Mouse (Mus musculus): ENCODE results near the gene Ptcd1. TPM values are rescaled to one million over a fixed set of nuclear protein-coding genes. Genes with fewer than 3 reads are reported as not detected.
"Not testable (repeated sequence)": the region's sequence is repeated elsewhere in the genome, so short reads cannot be mapped to it uniquely, and the experiment has no call there.

Ptcd1 gene
- 10 to 100 TPM; 29.2 to 32.0 TPM for total RNA-seq (2021)
- long read RNA-seq, experiment 1, transcript Ptcd1-201 (9 exons, 3,087 nt): major isoform, 36 of 43 reads
- long read RNA-seq, experiment 1, partial matches to known transcripts: 4 of 43 reads
- long read RNA-seq, experiment 1, other reads (novel, unspliced or antisense): 3 of 43 reads
- long read RNA-seq, experiment 2, transcript Ptcd1-201 (9 exons, 3,087 nt): major isoform, 64 of 90 reads
- long read RNA-seq, experiment 2, partial matches to known transcripts: 8 of 90 reads
- long read RNA-seq, experiment 2, other reads (novel, unspliced or antisense): 18 of 90 reads

GRCm38 (mm10) chr5:145166536-145167305, at the start of gene Ptcd1, which contains the start of gene Cpsf4:
TSS of gene Ptcd1 (minus strand) at chr5:145167108.
TSS of gene Cpsf4 (plus strand) at chr5:145167213.
- DNase-seq (ENCODE audit: low spot score in 2 of 2): peak; percentile 93 to 97

DNA sequence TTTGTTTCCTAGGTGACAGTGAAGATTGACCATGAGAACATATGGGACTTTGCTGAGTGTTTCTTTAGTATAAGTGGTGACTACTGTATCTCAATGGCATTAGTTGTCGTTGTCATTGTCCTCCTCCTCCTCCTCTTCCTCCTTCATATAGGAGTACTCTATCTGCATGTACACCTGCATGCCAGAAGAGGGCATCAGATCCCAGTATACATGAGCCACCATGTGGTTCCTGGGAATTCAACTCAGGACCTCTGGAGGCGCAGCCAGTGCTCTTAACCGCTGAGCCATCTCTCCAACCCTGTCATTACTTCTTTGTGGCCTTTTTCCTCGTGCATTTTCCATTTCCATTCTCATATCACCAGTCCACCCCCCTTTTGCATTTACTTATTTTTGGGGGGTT, 47.8 kb upstream of the Ptcd1 start:
- no peak for DNase-seq (ENCODE audit: low spot score in 2 of 2)

- no peak for DNase-seq (ENCODE audit: low spot score in 2 of 2)
Observed at GRCm38 (mm10) chr5:145213505-145213904, 46.6 kb upstream of the Ptcd1 start.

- DNase-seq (ENCODE audit: low spot score in 2 of 2): no peak
Observed at GRCm38 (mm10) chr5:145212216-145212615, 45.3 kb upstream of the Ptcd1 start.

- DNase-seq (ENCODE audit: low spot score in 2 of 2): no peak
Observed at GRCm38 (mm10) chr5:145211340-145211739, 44.4 kb upstream of the Ptcd1 start.

GRCm38 (mm10) chr5:145208391-145208790, 41.5 kb upstream of the Ptcd1 start:
- not testable (repeated sequence) for DNase-seq (ENCODE audit: low spot score in 2 of 2)

GRCm38 (mm10) chr5:145207954-145208353, 41.0 kb upstream of the Ptcd1 start:
- no peak for DNase-seq (ENCODE audit: low spot score in 2 of 2)

GRCm38 (mm10) chr5:145207385-145207784, 40.5 kb upstream of the Ptcd1 start:
- no peak for DNase-seq (ENCODE audit: low spot score in 2 of 2)

GRCm38 (mm10) chr5:145205041-145205440, 38.1 kb upstream of the Ptcd1 start:
- DNase-seq (ENCODE audit: low spot score in 2 of 2): no peak

GRCm38 (mm10) chr5:145203936-145204691, 37.2 kb upstream of the Ptcd1 start, which contains the start of gene Zkscan5:
TSS of gene Zkscan5 (plus strand) at chr5:145204562.
- DNase-seq (ENCODE audit: low spot score in 2 of 2): peak; percentile 83 to 93

- DNase-seq (ENCODE audit: low spot score in 2 of 2): no peak
Observed at GRCm38 (mm10) chr5:145202446-145202845, 35.5 kb upstream of the Ptcd1 start.

DNA sequence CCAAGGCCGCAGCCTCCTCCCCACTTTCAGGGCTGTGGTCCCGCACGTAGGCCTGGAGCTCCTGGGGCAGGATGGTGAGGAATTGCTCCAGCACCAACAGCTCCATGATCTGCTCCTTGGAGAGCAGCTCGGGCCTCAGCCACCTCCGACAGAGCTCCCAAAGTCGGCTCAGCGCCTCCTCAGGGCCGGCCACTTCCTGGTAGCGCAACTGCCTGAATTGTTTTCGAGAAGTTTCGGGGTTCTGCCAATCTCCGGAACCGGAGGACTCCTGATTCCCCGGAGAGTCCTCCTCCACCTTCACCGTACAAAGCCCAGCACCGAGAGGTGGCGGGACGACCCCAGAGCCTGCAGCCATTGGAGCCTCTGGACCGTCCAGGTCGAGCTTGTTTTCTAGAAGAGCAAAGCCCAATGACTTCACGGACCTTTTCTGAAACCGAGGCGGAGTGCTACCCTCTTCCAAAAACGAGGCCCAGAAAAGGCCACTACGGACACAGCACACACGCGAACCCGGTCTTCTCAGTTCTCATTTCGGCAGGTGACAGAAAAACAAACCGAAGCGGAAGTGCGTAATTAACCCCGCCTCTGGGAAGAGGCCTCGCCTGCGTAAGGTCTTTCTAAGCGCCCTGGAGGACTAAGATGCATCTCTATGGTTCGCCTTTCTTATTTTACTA, 34.5 kb upstream of the Ptcd1 start, which contains the start of gene Zkscan14:
TSS of gene Zkscan14 (minus strand) at position 548 of the 671 bp plus-strand sequence.
- DNase-seq (ENCODE audit: low spot score in 2 of 2): peak; percentile 24 to 43

DNA sequence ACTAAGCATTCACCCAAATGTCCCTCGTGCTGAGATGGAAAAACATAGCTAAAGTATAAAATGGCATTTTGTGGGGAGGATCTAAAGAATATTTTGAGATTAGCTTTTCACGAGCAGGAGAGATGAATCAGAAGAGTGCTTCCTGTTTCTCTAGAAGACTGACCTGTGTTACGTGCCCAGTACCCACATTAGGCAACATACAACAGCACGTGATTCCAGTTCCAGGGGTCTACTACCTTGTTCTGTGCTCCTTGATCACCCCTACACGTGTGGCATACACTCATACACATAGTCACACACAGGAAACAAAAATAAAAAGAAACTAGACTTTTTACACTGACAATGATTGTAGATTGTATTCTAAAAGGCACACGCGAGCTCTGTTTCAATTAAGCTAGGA, 33.5 kb upstream of the Ptcd1 start:
- DNase-seq (ENCODE audit: low spot score in 2 of 2): no peak

DNA sequence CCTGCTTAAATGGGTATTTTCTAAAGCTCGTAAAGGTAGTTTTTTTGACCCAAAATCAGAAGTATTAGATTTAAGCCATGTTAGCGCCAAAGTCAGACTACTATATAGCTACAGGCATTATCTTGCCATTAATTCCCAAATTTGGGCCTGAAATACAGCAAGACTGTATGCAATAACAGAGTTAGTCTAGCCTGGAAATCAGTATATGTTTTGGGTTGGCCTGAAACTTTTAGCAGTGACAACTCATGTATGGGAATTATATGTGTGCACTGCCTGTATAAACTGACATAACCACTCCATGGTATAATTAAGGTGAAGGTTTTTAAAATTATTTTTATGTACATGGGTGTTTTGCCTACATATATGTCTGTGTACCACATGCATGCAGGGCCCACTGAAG, 25.1 kb upstream of the Ptcd1 start, which contains the start of gene Atp5j2:
TSS of gene Atp5j2 (minus strand) at position 101 of the 400 bp plus-strand sequence.
- DNase-seq (ENCODE audit: low spot score in 2 of 2): no peak

DNA sequence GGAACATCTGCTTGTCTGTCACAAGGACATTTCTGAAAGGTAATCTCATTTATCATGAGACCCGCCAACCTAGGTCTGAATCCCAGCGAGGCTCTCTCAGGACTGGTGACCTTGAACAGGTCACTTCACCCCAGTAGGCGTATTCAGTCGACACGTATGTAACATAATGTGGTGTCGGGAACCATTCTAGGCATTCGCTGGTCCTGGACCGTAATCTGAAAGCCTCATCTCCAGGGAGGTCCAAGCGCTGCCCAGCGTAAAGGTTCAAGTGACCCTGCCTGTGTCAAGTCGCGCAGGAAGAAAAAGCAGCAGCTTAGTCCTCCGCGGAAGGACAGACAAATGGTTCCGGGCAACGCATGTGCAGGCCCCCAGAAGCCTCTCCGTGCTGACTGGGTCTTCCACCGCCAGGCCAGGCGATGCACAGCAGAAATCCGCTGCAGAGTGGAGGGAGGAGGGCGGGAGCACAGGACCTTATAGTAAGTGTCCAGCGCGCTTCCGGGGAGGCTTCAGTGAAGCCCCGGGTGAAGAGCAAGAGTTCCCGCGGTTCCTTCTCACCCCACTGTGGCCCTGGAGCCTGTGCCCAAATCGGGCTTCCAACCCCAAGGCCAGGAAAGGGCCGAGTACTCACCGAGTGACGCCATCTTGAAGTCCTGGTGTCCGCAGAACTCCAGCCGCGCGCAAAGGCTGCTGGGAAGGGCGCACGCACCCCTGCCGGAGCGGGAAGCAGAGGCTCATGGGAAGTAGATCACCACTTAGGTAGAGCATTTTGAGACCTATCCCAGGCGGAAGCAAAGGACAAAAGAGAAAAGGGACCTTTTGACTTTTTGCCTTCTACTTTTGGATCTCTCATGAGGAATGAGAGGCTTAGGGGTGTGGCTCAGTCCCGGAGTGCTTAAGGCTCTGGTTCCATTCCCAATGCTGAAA, 24.2 kb upstream of the Ptcd1 start:
- DNase-seq (ENCODE audit: low spot score in 2 of 2): peak; percentile 76 to 81

- no peak for DNase-seq (ENCODE audit: low spot score in 2 of 2)
Observed at GRCm38 (mm10) chr5:145190373-145190772, 23.5 kb upstream of the Ptcd1 start.

DNA sequence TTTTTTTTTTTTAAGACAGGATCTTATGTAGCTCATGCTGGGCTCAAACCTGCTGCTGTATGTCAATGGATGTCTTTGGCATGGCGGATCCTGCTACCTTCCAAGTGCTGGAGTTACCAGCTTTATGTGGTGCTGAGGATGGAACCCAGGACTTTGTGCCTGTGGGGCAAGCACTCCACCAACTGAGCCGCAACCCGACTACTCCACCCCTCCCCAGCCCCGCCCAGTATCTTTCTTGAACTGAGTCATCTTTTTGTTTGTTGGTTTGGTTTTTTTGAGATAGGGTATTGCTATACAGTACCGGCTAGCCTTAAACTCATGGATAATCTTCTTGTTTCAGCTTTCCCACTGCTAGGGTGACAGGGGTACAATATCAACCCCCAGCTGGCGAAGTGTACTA, 22.5 kb upstream of the Ptcd1 start:
- no peak for DNase-seq (ENCODE audit: low spot score in 2 of 2)

- no peak for DNase-seq (ENCODE audit: low spot score in 2 of 2)
Observed at GRCm38 (mm10) chr5:145185244-145185643, 18.3 kb upstream of the Ptcd1 start.

GRCm38 (mm10) chr5:145178461-145178980, 11.6 kb upstream of the Ptcd1 start:
- DNase-seq (ENCODE audit: low spot score in 2 of 2): no peak

DNA sequence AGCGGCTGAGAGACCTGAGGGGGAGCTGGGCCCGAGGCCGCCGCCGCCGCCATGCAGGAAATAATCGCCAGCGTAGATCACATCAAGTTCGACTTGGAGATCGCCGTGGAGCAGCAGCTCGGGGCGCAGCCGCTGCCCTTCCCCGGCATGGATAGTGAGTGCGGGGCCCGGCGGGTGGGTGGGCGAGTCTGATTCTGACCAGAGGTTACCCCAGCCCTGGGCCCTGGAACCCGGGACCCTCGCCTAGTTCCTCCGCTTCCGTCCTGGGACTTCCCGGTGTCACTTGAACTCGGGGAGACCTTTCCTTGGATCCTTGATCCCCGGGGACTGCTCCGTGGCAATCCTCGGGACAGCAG, 376 bp upstream of the Ptcd1 start:
- no peak for DNase-seq (ENCODE audit: low spot score in 2 of 2)

Data from adrenal gland, postnatal 4 days (tissue).